Mouse (Mus musculus) heart, embryonic 15.5 days (tissue): Measurements from ENCODE around the gene Mylk2. TPM values are rescaled to one million over a fixed set of nuclear protein-coding genes. Genes with fewer than 3 reads are reported as not detected.

Experiments used
- ATAC-seq: fragments of 200-750 bp; cut with Nextera tagmentation; replicated peaks from 2 replicates; pipeline ENCODE4 v1.8.0; 2017; ENCODE audit warnings: low read depth, moderate TSS enrichment; ENCODE audit not compliant: insufficient number of reproducible peaks, insufficient read depth, low FRiP score
- H3K27ac ChIP-seq: fragments of 300-500 bp; sonication (generic); 2 replicates; pipeline ENCODE4 v1.5.1; 2015; ENCODE audit warnings: mild to moderate bottlenecking, inconsistent platforms
- H3K27me3 ChIP-seq: fragments of 300-500 bp; sonication (generic); 2 replicates; pipeline ENCODE4 v1.6.1; 2015; ENCODE audit warnings: inconsistent platforms
- H3K36me3 ChIP-seq: fragments of 300-500 bp; sonication (generic); 2 replicates; pipeline ENCODE4 v1.6.1; 2015; ENCODE audit warnings: mild to moderate bottlenecking, inconsistent platforms
- H3K4me1 ChIP-seq: fragments of 300-500 bp; sonication (generic); replicated peaks from 2 replicates; pipeline ENCODE4 v1.6.1; 2015; ENCODE audit warnings: inconsistent platforms
- H3K4me2 ChIP-seq: fragments of 300-500 bp; sonication (generic); 2 replicates; pipeline ENCODE4 v1.6.1; 2015; ENCODE audit warnings: inconsistent platforms, mild to moderate bottlenecking, moderate library complexity
- H3K4me3 ChIP-seq: fragments of 300-500 bp; sonication (generic); 2 replicates; pipeline ENCODE4 v1.5.1; 2015; ENCODE audit warnings: mild to moderate bottlenecking, inconsistent platforms
- H3K9ac ChIP-seq: fragments of 300-500 bp; sonication (generic); 2 replicates; pipeline ENCODE4 v1.6.1; 2015; ENCODE audit warnings: mild to moderate bottlenecking, inconsistent platforms
- H3K9me3 ChIP-seq: fragments of 300-500 bp; sonication (generic); replicated peaks from 2 replicates; pipeline ENCODE4 v1.6.1; 2016; ENCODE audit warnings: inconsistent platforms
- WGBS: fragments of 180-500 bp; shearing (Covaris S2); methylation state at CpG from one replicate; pipeline ENCODE4 v1.1.7; 2015; ENCODE audit warnings: mixed read lengths; 5-methylcytosine and 5-hydroxymethylcytosine counted together
- polyA plus RNA-seq: library from polyadenylated mRNA; unstranded; fragments of >200 nt; fragmentation: Nextera tagmentation; extraction: Ambion mirVana; gene quantifications from 2 replicates; pipeline ENCODE4 v1.2.1, GENCODE M21; 2015

The Mylk2 gene
- polyA plus RNA-seq, 1 experiment from 2014 or later, result 0.15 TPM

DNA sequence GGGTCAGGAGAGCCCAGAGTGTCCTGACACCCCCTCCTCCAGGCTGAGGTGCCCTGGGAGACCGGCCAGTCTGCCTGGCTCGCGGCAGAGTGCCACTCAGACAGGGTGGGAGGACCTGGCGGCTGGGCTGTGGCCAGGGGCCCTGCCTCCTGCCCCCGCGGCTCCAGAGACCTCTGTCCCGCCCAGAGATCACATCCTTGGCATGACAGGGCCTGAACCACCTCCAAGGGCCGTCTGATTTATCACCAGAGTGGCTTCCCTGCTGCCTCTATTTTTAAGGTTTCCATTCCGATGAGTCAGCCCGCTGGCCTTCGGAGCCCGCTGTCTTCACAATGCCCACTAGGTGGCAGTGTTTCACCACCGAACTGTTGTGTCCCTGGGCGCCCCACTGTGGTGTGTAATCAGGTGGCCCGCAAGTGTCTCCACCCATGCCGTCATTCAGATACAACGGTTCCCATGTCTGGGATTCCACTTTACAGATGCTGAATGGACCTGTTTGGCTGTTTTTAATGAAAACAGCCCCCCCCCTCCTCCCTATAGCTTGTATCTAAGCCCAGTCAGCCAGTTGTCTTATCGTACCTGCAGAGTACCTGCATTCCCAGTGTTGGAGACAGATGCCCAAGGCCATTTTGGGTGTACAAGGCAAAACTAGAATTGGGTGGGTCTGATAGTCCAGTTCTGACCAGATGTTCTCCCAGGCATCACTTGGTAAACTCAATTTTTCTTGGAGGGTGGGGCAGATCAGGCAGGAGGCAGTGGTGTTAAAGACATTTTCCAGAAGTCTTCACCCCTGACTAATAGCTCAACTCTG lies 3.4 kb downstream of the Mylk2 start:
- ATAC-seq, result peak; percentile 44
- Histone ChIP-seq H3K36me3 (no peaks in the 10 kb centered on the region), H3K4me1 (peaks cover 34% of the 10 kb centered on the region), H3K9me3 (no peaks in the 10 kb centered on the region), H3K4me3 (peak overlapping the region; percentile 38), H3K27me3 (peaks cover 58% of the 10 kb centered on the region), H3K4me2 (peak overlapping the region; percentile 64), H3K9ac (peak overlapping the region; percentile 34; the same call in 1 of the 2 replicates), H3K27ac (no peak overlapping the region)
- WGBS, result 2% methylated on average over 18 of the region's 18 CpGs

DNA sequence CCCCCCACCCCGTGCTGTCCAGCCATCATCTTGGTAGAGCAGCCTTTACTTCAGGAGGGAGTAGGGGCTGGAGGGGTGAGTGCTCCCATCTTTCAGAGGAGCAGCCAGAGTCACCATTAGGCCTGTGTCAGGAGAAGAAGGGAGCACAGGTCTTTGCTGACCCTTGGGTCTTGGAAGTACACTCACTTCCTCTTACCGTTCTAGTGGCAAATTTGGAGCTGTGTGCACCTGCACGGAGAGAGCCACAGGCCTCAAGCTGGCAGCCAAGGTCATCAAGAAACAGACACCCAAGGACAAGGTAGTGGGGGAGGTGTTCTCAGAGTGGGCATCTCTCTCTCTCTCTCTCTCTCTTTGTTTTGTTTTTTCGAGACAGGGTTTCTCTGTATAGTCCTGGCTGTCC lies 4.3 kb downstream of the Mylk2 start:
- WGBS, result 56% methylated on average over 4 of the region's 4 CpGs
- no peak overlapping the region for H3K27ac ChIP-seq
- H3K36me3 ChIP-seq, result no peaks in the 10 kb centered on the region
- no peak overlapping the region for H3K4me3 ChIP-seq
- H3K4me1 ChIP-seq, result peaks cover 34% of the 10 kb centered on the region
- H3K9ac ChIP-seq, result no peak overlapping the region
- peaks cover 53% of the 10 kb centered on the region for H3K27me3 ChIP-seq
- no peak for ATAC-seq
- H3K4me2 ChIP-seq, result no peak overlapping the region
- H3K9me3 ChIP-seq, result no peaks in the 10 kb centered on the region

DNA sequence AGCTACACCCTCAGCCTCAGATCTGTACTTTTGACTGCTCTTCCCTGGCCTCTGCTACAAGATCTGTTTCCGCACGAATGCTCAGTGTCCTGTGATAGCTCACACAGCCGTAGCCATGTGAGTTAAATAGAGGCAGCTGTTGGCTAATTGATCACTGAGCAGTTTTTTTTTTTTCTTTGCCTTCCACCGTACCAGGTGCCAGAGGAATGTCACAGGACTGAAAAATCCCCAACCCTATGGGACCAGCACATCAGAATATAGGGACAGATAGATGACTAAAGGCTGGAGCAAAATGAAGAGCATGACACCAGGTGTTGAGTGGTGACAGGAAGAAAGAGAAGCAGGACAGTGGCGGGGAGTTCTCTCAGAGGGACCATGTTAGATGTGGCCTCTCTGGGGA lies 5.0 kb downstream of the Mylk2 start:
- H3K27me3 ChIP-seq, result peaks cover 46% of the 10 kb centered on the region
- H3K27ac ChIP-seq, result no peak overlapping the region
- no peak overlapping the region for H3K4me2 ChIP-seq
- WGBS, result 51% methylated on average over 5 of the region's 5 CpGs
- H3K9ac ChIP-seq, result no peak overlapping the region
- no peaks in the 10 kb centered on the region for H3K36me3 ChIP-seq
- peaks cover 32% of the 10 kb centered on the region for H3K4me1 ChIP-seq
- H3K9me3 ChIP-seq, result no peaks in the 10 kb centered on the region
- H3K4me3 ChIP-seq, result no peak overlapping the region
- ATAC-seq, result no peak

DNA sequence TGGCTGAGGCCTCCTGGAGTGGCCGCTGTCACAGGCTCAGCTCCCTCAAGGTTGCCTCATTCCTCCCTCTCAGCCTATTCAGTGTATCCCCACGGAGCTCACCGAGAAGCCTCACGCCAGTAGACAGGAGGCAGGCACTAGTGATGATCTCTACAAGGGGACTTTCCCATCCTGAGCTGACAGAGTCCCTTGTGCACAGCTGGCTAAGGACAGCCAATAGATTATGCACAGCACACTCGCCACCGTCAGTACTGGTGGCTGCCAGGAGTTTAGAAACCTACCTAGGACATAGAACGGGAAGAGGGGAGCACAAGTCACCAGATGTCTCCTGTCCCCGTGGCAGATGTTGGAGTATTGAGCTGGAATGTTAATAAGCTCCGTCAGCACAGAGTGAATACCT lies 6.5 kb downstream of the Mylk2 start:
- H3K36me3 ChIP-seq, result no peaks in the 10 kb centered on the region
- H3K4me1 ChIP-seq, result peaks cover 32% of the 10 kb centered on the region
- WGBS, result 45% methylated on average over 9 of the region's 9 CpGs
- H3K4me3 ChIP-seq, result no peak overlapping the region
- no peak overlapping the region for H3K4me2 ChIP-seq
- no peak overlapping the region for H3K9ac ChIP-seq
- H3K27me3 ChIP-seq, result peaks cover 31% of the 10 kb centered on the region
- no peak overlapping the region for H3K27ac ChIP-seq
- H3K9me3 ChIP-seq, result no peaks in the 10 kb centered on the region
- no peak for ATAC-seq

DNA sequence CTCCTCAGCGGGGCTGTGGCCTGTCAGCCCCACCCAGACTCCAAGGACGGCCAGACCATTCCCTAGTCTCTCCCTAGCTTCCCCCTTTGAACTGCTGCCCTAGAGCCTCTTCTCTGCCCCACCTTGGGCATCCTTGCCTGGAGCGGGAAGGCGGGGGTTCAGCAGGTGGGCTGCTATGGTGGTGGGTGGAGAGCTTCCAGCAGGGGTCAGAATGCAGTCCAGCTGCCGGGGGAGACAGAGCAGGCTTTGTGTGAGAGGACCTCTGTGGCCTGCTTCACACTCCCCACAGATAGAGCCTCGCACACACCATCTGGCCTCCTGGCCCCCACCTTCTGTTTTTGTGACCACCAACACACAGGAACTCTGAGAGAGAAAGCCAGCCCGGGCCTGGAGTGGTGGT lies 11.2 kb downstream of the Mylk2 start:
- Histone ChIP-seq H3K27ac (no peak overlapping the region), H3K27me3 (0 out of 2 replicates have a peak, but pooled peaks cover 2% of the 10 kb centered on the region), H3K9me3 (no peaks in the 10 kb centered on the region), H3K4me3 (no peak overlapping the region), H3K9ac (no peak overlapping the region), H3K4me2 (no peak overlapping the region), H3K4me1 (peaks cover 48% of the 10 kb centered on the region), H3K36me3 (no peaks in the 10 kb centered on the region)
- no peak for ATAC-seq
- WGBS, result 25% methylated on average over 7 of the region's 7 CpGs

DNA sequence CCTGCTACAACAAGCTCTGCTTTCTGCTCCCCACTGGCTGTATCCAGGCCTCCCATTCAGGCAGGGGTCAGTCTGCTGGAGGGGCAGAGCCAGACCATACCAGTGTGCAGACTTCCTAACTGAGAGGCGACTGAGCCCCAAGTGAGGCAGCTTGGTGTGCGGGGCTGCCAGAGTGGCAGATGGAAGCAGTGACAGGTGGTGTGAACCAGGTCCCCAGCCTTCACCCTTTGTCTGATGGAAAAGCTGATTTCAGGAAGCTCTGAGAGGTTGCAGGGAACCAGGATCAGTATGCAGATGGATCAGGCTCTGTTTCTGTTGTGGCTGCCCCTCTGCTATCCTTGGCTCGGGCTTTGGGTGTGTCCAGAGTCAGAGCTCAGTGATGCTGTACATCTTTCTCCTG lies 12.5 kb downstream of the Mylk2 start:
- no peaks in the 10 kb centered on the region for H3K36me3 ChIP-seq
- H3K27ac ChIP-seq, result no peak overlapping the region

DNA sequence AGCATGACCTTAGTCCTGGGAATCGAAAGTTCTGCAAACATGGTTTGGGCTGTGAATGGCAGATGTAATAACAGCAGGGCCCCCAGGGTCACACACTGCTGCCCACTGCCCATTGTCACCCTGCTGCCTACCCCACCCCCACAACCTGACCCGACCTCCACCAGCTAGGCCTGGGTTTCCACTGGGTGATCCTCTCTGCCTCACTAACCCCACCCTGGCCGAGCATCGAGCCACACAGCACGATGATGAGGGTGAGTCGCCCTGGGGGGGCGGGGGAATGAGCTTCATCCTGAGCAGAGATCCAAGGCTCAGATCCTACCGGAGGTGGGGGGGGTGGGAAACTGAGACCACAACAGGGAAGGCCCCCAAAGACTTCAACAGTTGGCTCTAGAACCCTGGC lies 13.0 kb downstream of the Mylk2 start:
- Histone ChIP-seq H3K36me3 (no peaks in the 10 kb centered on the region), H3K9me3 (no peaks in the 10 kb centered on the region), H3K27ac (no peak overlapping the region), H3K9ac (no peak overlapping the region), H3K4me3 (no peak overlapping the region), H3K27me3 (no peaks in the 10 kb centered on the region), H3K4me1 (peaks cover 47% of the 10 kb centered on the region), H3K4me2 (no peak overlapping the region)
- WGBS, result 69% methylated on average over 8 of the region's 8 CpGs
- ATAC-seq, result no peak

More for the DNA sequence above, 12.5 kb downstream of the Mylk2 start:
- no peaks in the 10 kb centered on the region for H3K27me3 ChIP-seq
- ATAC-seq, result no peak
- H3K9ac ChIP-seq, result no peak overlapping the region
- no peak overlapping the region for H3K4me2 ChIP-seq
- WGBS, result 86% methylated on average over 3 of the region's 3 CpGs
- no peaks in the 10 kb centered on the region for H3K9me3 ChIP-seq
- H3K4me3 ChIP-seq, result no peak overlapping the region
- H3K4me1 ChIP-seq, result peaks cover 46% of the 10 kb centered on the region

DNA sequence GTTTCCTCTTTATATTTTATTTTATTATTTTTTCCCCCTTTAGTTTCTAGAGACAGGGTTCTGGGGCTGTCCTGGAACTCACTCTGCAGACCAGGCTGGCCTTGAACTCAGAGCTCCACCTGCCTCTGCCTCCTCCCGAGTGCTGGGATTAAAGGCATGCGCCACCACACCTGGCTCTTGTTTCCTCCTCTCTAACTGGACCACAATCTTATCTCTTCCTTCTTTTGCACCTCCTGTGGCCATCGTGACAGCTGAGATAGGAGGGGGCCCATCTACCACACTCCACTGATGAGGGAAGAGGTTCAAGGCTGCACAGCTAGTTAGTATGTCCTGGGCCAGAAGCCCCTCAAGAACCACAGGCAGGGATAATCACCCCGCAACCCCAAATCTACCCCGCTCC lies 13.4 kb downstream of the Mylk2 start:
- Histone ChIP-seq H3K9me3 (no peaks in the 10 kb centered on the region), H3K4me1 (peaks cover 48% of the 10 kb centered on the region), H3K4me3 (no peak overlapping the region), H3K36me3 (no peaks in the 10 kb centered on the region), H3K4me2 (no peak overlapping the region), H3K27me3 (no peaks in the 10 kb centered on the region), H3K27ac (peak overlapping the region; percentile 82), H3K9ac (no peak overlapping the region)
- no peak for ATAC-seq
- WGBS, result 66% methylated on average over 5 of the region's 5 CpGs

DNA sequence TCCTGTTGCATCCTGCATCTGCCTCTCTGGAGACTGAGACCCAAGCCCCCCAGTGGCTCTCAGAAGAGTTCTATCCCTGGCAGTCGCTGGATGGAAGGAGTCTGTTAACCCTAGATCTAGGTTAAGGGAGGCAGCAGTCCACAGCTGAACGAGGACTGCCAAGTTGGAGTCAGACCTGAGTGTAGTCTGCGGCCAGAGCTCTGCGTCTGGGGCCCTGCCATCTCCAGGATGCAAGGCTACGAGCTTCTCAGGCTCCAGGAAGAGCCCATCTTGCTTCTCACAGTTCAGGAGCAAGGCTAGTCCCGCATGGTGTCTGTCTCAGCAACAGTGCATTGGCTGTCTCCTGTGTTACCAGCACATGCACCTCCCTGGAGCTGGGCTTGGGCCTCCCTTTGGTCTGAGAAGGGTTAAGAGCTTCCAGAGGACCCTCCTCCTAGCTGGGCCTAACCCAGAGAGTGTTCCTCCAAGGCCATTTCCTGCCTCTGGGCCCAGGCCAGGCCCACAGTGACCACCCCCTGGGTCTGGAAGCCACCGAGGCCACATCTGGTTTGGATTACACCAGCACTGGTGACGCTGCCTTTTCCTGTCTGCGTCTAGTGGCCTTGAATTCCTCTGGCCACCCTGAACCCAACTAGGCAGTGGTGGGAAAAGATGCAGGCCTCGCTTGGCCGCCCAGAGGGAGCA lies 14.2 kb downstream of the Mylk2 start:
- peak; percentile 68 for ATAC-seq
- Histone ChIP-seq H3K9me3 (no peaks in the 10 kb centered on the region), H3K27me3 (no peaks in the 10 kb centered on the region; the same call in 1 of the 2 replicates), H3K4me2 (no peak overlapping the region), H3K4me1 (peaks cover 56% of the 10 kb centered on the region), H3K27ac (peak overlapping the region; percentile 82), H3K4me3 (no peak overlapping the region), H3K9ac (no peak overlapping the region), H3K36me3 (no peaks in the 10 kb centered on the region)
- 43% methylated on average over 11 of the region's 11 CpGs for WGBS

DNA sequence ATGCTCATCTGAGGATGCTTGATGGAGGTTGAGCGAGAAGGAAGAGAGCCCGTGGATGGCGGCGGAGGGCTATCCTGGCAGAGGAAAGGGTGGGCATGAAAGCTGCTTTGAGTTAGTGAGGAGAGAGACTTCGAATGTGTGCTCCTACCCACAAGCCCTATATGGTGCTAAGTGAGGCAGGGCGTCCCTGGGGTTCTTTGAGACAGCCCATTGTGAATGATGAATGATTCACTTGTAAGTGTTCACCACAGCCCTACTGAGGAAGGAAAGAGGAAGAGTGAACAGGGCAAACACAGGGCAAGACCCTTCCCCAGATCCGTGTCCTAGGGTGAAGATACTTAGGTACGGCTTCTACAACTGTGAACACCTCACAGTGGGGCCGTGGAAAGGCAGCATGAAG lies 15.7 kb downstream of the Mylk2 start:
- H3K4me3 ChIP-seq, result no peak overlapping the region
- H3K9ac ChIP-seq, result no peak overlapping the region
- peak overlapping the region; percentile 66 for H3K27ac ChIP-seq
- no peaks in the 10 kb centered on the region for H3K36me3 ChIP-seq
- no peaks in the 10 kb centered on the region for H3K9me3 ChIP-seq
- H3K4me2 ChIP-seq, result no peak overlapping the region
- no peak for ATAC-seq
- H3K4me1 ChIP-seq, result peaks cover 61% of the 10 kb centered on the region
- 71% methylated on average over 9 of the region's 9 CpGs for WGBS
- peaks cover 2% of the 10 kb centered on the region; the same call in 1 of the 2 replicates for H3K27me3 ChIP-seq

DNA sequence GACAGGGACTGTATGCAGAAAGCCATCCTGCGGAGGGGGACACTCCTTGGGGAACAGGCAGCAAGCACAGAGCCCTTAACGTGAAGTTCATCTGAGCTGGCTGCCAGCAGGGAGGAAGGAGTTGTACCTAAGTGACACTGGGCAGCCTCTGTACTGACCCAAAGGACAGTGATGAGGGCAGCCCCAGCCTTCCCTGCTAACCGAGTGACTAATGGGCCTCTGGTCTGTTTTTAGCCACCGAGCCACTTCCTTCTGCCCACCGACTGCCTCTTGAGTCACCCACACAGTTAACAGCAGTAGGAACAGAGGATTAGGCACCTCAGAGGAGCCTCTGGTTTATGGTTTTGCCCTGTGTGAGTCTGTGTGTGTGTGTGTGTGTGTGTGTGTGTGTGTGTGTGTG lies 16.2 kb downstream of the Mylk2 start:
- WGBS, result 34% methylated on average over 5 of the region's 5 CpGs
- H3K27ac ChIP-seq, result peak overlapping the region; percentile 66

More for the DNA sequence above, 16.2 kb downstream of the Mylk2 start:
- Histone ChIP-seq H3K4me2 (no peak overlapping the region), H3K9ac (no peak overlapping the region), H3K36me3 (no peaks in the 10 kb centered on the region), H3K4me1 (peaks cover 61% of the 10 kb centered on the region), H3K9me3 (no peaks in the 10 kb centered on the region), H3K27me3 (peaks cover 7% of the 10 kb centered on the region), H3K4me3 (no peak overlapping the region)
- ATAC-seq, result no peak
